Mouse (Mus musculus) mouse trophoblast stem cell (cell line): ENCODE results near the gene Ern2.

Experiments used
- in situ Hi-C, 2 experiments: fragments of 300-500 bp; cut with MseI, MboI; formaldehyde crosslinking; loops; 2 replicates in 1 of 2; 3 replicates in 1 of 2; pipeline ENCODE4 v1.15.1; 2025

Ern2 gene

DNA sequence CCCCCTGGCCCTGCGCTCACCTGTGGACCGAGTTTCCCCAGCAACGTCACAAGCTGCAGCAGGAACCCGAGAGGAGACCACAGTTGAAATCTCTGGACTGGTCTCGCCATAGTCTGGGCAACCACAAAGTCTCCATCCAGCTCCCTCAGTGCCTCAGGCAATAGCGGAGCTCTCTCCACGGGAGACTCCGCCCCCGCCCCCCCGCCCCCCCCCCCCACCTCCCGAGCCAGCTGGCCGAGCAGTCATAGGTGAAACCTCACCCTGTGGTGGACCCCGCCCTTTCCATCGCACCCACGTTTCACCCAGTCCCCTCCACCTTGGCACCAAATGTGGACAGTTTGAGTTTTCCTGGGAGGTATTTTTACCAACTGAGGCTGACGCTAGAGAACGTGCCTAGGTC is at the start of gene Ern2:
Gene Ern2, minus strand, starts transcription at position 165 of the 400 bp plus-strand sequence.
- in situ Hi-C loops = no loop called here

DNA sequence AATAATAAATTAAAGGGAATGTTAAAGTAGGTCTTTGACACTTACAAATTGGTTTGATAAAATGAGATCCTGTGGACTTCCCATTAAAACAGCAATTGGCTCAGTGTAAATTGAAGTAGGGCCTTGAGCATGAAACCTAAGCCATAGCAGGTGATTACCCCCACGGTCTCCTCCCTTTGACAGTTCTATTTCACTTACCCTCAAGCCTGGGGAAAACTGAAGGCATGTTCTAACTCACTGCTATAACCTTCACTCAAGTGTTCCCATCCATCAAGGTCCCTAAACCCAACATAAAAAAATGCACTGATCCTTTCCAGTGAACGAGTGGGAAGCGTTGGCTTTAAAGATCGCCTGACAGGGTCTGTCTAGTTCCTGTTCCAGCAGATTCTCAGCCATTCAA is 44.9 kb upstream of the Ern2 start:
- in situ Hi-C loops = no loop called here

DNA sequence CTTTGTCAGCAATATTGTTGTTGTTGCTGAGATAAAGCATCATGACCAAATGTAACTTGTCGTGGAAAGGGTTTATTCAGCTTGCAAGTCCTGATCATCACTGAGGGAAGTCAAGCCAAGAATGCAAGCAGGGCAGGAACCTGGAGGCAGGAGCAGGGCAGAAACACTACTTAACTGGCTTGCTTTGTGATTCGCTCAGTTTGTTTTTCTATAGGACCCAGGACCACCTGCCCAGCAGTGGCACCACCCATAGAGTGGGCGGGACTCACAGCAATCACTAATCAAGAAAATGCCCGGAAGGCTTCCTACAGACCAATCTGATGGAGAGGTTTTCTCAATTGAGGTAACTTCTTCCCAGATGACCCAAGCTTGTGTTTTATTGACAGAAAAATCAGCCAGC is 43.9 kb upstream of the Ern2 start:
- in situ Hi-C loops = no loop called here

GRCm38 (mm10) chr7:122229306-122229705 is 43.3 kb upstream of the Ern2 start:
- in situ Hi-C loops = no loop called here

GRCm38 (mm10) chr7:122226744-122227143 is 40.7 kb upstream of the Ern2 start:
- in situ Hi-C loops = no loop called here

DNA sequence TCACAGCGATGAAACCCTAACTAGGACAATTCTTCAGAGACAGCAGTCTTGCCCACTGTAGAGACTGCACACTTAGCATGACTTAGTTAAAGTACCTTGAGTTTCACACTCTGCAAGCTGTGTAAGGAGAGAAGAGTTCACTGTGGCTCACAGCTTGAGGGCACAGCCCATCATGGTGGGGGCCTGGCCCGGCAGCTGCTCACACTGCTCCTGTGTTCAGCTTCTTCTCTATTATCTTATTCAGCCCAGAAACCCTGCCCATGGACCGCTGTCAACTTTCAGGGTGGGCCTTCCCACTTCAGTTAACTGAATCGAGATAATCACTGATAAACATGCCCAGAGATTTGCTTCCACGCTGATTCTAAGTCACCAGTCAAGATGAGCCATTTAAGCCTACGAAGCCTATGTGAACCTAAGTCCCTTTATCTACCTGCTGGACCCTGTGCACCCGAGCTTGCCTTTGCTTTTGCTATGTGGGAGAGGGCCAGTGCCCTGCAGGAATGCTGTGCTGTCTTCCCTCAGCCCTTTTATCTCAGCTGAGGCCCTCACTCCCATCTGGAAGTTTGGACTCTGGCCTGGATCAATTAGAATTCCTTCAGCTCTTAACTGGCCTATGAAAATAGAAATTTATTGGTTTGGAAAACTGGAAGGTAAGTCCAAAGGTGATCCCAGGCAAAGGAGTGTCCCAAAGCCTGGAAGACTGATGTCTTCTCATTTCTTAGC is 40.2 kb upstream of the Ern2 start:
- in situ Hi-C loops = no loop called here

DNA sequence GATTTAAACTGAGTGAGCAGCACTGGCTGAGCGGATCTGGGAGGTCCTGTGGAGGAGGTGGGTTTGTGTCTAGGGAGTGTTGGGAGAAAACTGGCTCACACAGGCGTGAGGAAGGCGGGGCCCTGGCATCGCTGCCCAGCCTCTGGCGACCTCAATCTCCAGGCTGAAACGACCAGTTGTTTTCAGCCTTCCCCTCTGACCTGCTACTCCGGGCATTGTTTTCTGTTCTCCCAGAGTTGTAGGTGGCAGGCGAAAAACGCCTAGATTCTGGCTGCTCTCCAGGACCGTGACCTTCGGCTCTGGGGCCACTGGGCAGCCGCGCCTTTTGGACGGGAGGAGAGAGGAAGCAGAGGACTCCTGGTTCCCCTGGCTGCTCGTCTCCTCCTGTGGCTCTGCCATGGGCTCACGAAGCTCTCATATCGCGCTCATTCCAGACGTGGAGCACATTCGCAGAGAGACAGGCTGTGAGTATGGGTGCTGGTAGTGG is 33.4 kb upstream of the Ern2 start, which contains the start of gene Chp2:
Gene Chp2, plus strand, starts transcription at position 182 of the 487 bp plus-strand sequence.
- in situ Hi-C loops = no loop called here

DNA sequence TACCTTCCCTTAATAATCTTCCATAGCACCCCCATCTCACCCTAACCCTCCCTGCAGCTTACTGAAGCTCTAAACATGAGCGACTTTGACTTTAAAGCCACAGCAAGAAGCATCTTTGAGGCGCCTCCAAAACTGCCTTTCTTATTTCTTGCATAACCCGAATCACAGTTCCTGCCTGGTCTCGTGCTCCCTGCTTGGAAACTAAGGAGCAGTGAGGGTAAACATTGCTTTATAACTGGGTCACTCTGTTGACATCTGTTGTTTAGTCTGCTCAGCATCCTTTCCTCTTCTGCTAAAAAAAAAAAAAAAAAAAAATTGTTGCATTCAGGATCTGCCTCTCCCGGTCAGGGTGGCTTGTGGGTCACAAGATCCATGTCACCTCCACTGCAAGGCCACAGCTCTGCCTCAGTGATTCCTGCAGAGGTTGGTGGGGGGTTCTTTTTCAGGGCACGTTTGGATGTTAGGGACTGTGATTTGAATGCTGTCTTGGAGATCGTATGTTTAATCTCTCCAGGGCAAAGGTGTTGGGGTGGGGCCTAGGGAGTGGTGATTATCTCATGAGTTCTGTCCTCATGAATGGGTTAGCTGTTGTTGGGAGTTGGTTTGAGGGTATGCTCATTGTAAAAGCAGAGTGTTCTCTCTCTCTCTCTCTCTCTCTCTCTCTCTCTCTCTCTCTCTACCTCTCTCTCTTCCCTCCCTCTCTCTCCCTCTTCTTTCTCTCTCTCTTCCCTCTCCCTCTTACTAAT is 22.4 kb upstream of the Ern2 start:
- in situ Hi-C loops = no loop called here

GRCm38 (mm10) chr7:122206121-122206520 is 20.1 kb upstream of the Ern2 start:
- in situ Hi-C loops = no loop called here

DNA sequence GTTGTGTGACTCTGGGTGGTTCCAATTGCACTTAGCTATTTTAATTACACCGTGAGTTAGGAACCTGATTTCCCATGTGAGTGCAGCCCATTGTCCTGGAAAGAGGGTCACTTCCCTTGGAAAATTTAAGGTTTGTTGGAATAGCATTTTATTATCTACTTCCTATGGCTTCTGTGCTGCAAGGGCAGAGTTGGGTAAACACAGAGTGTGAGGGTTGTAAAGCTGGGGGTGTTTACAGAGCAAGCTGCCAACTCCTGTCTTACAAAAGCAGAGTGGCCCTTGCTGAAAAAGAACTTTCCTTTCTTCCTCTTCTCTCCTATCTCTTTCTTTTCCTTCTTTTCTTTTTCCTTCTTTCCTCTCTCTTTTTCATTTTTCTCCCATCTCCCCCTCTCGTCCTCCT is 17.9 kb upstream of the Ern2 start:
- in situ Hi-C loops = loop anchor here in 1 of 2 experiments (5.0 kb wide), 1 partner anchor 38 kb away; no protein-coding TSS in a partner anchor

- in situ Hi-C loops = no loop called here
Observed at GRCm38 (mm10) chr7:122199296-122199695, 13.3 kb upstream of the Ern2 start.

GRCm38 (mm10) chr7:122197306-122197705 is 11.3 kb upstream of the Ern2 start:
- in situ Hi-C loops = no loop called here

DNA sequence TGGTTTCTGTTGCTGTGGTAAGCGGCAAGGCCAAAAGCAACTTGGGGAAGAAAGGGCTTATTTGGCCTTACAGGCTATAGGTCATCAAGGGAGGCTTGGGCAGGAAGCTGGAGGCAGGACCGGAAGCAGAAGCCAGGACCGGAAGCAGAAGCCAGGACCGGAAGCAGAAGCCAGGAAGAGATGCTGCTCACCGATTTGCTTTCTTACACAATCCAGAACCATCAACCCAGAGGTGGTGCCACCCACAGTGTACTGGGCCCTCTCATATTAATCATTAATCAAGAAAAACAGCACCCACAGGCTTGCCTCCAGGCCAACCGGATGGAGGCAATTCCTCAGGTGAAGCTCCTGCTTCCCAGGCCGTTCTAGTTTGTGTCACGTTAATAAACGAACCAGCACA is 10.8 kb upstream of the Ern2 start:
- in situ Hi-C loops = no loop called here

DNA sequence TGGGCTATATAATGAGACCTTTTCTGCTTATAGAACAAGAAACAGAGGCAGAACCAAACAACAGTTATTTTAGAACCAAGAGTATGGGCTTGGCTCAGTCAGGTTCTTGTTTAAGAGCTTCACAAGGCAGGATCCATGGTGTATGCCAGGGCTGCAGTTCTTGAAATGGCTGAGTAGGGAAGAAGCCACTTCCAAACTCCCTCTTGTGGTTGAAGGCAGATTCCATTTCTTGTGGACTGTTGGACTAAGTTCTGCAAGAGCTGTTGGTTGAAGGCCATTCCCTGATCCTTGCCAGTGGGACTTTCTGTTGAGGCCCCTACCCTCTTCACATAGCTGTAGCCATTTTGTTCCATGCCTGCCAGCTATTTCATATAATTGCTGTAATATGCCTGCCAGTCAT is 7.9 kb upstream of the Ern2 start:
- in situ Hi-C loops = no loop called here

DNA sequence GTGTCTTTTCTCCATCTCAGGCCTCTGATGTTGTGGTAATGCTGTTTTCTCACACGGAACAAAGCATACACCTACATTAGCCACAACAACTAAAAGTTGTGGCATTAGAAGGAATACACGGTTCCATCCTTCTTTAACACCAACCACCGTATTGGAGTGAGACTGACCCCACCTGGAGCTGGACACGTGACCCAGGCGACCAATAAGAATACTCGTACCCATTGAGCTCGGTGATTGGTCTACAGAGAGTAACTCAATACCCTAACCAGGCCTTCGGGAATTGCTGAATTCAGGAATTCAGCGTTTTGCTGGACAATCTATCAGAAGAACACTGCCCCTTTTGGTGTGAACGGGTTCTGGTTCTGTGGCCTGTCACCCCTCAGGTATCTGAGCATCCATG is 5.1 kb upstream of the Ern2 start:
- in situ Hi-C loops = no loop called here

- in situ Hi-C loops = no loop called here
Observed at GRCm38 (mm10) chr7:122189484-122189883, 3.5 kb upstream of the Ern2 start.

DNA sequence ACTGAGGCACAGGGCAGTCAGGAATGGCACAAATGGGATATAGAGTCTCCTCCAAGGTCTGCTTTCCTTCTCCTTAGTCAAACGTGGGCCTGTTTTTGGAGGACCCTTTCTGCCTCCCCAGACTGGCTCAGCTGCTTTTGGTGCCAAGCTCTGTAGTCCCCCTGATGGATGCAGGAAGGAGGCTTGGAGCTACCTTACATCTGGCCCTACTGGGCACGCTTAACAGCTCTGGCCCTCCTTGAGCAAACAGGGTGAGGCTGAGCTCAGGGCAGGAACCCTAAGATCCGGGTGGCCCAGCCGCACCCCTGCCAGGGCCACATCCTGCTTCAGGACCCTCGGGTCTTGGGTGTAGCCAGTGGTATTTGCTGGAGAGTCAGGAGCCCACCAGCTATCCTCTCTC is 1.4 kb downstream of the Ern2 start:
- in situ Hi-C loops = no loop called here

DNA sequence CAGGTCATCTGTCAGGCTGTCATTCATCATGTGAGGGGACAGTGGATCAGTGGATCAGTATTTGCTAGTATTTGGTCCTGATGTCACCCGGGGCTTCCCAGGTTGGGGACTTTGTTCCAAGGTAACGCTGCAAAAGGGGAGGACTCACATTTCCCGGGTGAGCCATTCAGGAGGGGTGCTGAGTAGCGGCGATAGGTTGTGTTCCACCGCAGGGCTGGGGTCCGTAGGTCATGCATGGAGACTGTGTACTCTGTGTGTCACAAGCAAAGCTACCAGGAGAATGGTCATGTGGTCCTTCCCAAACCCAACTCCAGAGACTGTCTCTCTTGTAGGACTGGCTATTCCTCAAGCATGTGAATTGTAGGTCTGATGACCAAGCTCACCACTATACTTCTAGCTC is 5.3 kb downstream of the Ern2 start:
- in situ Hi-C loops = no loop called here

GRCm38 (mm10) chr7:122171613-122172012 is 14.4 kb downstream of the Ern2 start:
- in situ Hi-C loops = no loop called here

DNA sequence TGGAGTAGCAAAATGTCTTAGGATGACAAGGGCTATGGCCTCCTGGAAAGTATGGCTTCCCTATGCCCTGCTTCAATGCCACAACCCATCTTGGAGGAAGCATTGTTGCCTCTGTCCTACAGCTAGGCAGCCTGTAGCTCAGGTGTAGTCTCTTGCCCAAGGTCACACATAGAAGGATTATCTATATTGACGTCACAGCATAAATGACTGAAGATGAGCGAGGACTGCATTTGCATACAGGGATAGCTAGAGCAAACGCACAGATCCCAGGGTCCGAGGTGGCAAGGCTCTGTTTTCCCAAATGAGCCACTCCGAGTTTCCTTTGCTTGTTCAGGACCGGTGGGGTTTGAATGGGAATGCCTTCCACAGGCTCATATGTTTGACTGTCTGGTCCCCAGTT is 15.3 kb downstream of the Ern2 start:
- in situ Hi-C loops = no loop called here

DNA sequence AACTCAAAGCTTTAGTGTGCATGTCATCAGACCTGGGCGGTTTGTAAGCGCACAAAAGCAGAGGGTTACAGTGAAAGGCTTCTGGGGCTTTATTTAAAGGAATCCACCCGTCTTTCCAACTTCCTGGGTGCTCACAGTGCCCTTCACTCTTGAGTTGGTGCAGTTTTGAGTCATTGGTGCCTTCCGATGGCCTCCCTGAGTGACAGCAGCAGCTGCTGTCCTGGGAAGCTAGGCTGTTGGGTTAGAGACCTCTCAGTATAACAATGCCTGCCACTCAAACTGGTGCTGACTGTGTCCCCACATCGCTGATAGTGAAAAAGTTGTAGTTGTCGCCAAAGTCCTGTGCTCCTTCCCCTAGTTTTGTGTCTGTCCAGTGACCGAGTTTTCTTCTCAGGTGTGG is 18.8 kb downstream of the Ern2 start:
- in situ Hi-C loops = no loop called here

DNA sequence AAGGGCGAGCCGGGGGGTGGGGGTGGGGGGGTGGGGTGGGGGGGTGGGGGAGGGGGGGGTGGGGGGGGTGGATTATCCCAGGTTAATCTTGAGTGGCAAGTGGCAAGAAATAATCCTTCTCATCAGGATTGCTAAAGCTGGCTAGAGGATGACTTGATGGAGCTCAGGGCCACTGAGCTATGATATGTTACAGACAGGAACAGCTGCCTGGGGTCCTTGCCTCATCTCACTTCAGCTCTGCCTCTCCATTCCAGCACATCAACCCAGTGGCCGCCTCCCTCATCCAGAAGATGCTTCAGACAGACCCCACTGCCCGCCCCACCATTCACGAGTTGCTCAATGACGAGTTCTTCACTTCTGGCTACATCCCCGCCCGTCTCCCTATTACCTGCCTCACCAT is 22.2 kb downstream of the Ern2 start:
- in situ Hi-C loops = no loop called here

DNA sequence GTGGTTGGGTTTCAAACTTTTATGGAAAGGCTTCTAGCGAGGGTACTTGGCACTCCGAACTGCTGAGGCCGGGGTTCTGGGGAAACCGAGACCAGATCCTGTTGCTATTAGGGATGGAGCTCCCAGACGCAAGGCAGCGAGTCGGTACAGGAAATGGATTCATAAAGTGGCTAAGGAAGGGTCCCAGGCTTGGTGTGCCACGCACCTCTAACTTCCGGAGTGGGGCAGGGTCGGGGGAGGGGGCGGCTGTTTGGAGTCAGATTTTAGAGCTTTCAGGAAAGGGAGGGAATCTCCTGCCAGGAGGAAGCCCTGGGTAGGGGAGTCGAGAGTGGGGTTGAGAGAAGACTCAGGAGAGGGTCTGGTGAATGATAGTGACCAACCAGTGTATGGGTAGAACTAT is 26.0 kb downstream of the Ern2 start:
- in situ Hi-C loops = no loop called here
